Mouse (Mus musculus) lung, postnatal 4 days (tissue): ENCODE measurements around the gene Ppp2r2c.
A peak's percentile ranks its signal among the peaks of the same experiment; 100 is the strongest.

Source experiments
- DNase-seq, 2 experiments: peaks; one replicate each; pipeline ENCODE4 v3.0.0; 2021

Gene Ppp2r2c

GRCm38 (mm10) chr5:36988781-36989624, 120.7 kb downstream of the Ppp2r2c start, which contains the start of gene Wfs1:
Gene Wfs1 (minus strand): TSS chr5:36989205.
- DNase-seq = peak; percentile 97 to 99

GRCm38 (mm10) chr5:36989625-36989977, 121.3 kb downstream of the Ppp2r2c start:
- no peak for DNase-seq

DNA sequence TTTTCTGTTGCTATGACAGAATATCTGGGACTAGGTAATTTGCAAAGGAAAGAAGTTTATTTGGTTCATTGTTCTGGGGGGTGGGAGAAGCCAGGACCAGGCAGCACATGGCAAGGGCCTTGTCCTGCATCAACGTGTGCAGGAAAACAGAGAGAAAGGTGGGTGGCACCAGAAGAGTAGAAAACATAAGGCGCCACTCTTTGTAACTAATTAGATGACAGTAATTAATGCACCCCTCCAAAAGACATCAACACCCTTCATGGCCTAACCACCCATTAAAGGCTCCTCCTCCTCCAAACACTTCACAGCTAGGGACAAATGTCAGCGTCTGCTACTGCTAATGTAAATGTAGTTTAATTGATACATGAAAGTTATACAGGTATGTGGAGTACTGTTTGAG, 121.9 kb downstream of the Ppp2r2c start:
- DNase-seq = no peak

DNA sequence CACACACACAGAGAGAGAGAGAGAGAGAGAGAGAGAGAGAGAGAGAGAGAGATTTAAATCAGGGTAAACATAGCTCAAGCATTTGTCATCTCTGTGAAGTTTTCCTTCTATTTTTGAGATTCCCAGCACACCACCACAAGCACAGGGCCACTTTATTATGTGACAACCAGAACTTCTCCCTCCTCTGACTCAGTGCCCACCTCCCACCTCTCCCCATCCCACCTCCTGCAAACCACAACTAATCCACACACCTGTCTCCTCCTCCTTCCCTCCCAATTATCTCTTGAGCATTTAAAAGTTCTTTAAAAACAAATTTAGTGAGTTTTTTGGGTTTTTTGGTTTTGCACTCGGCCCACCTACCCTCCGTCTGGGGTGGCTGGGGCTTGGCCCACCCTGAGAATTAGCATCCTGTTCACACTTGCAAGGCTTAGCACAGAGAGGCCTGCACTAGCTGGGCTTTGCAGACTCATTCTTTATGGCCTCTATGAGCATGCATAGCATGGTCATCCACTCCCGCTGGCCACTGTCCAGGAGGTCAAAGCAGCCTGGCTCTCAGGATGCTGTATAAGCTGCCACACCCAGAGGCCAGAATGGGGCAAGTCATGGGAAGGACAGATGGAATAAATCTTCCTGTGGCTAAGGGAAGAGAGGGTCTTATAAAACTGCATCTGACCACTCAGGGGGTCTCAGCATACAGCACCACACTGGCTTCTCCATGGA, 122.5 kb downstream of the Ppp2r2c start:
- no peak for DNase-seq

GRCm38 (mm10) chr5:36996410-36996809, 128.1 kb downstream of the Ppp2r2c start:
- DNase-seq = no peak

- peak in 1 of 2 experiments; percentile 23 for DNase-seq
Observed at GRCm38 (mm10) chr5:36997996-36998395, 129.7 kb downstream of the Ppp2r2c start.

GRCm38 (mm10) chr5:37001002-37001401, 132.7 kb downstream of the Ppp2r2c start:
- DNase-seq = no peak

- peak in 1 of 2 experiments; percentile 69 for DNase-seq
Observed at GRCm38 (mm10) chr5:37002001-37002400, 133.7 kb downstream of the Ppp2r2c start.
